In the genomic region with DNA sequence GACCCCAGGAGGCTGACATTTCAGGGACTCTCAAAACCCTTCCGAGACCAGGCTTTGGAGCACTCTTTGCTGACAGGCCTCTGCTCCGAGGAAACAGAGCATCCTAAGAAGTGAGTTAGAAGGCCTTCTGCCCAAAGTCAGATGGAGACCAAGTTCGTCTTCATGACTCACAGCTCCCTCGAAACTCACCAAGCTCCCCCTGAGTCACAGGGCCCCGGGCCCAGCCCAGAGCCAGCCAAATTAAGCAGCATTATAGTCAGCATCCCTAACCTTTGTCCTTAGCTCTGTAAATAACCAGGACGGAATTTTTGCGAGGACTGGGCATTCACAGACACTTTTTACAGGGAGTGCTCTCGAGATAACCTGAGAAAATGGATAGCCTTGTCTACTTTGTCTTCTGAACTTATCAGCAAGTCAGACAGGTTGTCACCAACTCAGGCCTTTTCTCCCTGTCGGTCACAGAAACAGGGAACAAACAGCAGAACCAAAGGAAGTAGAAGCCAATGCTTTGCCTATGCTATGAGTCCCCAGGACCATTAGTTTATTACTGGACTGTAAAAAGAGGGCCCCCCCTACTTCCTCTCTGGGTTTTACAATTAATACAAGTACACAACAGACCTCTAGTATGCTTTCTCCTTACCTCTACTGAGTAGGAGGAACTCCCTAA, we compare ENCODE assay signal across 8 mouse cellular contexts. TPM values are rescaled to one million over a fixed set of nuclear protein-coding genes. Genes with fewer than 3 reads are reported as not detected.
DNase-seq lines count a peak whose midpoint lies in the region; ATAC-seq and TF ChIP-seq lines count a peak whose summit lies in the region.

No protein-coding gene starts in this region.

- TF ChIP-seq POLR2A in bone marrow macrophage, adult 2 months (IDR thresholded peaks at IDR 0.05; ENCODE audit: borderline replicate concordance, low read depth, low read length), result no peak

- no peak overlapping the region for H3K4me2 ChIP-seq in kidney, postnatal 0 days (ENCODE audit: low read length)
- H3K4me2 ChIP-seq in hindbrain, embryonic 13.5 days, result peak overlapping the region; percentile 14
- H3K4me2 ChIP-seq in neural tube, embryonic 12.5 days (replicated peaks), result peak overlapping the region; percentile 88

- H3K36me3 ChIP-seq in kidney, postnatal 0 days (ENCODE audit: insufficient read depth, low read length), result peaks cover 5% of the 10 kb centered on the region
- peaks cover 9% of the 10 kb centered on the region for H3K36me3 ChIP-seq in hindbrain, embryonic 13.5 days
- H3K36me3 ChIP-seq in neural tube, embryonic 12.5 days, result peaks cover 12% of the 10 kb centered on the region

- TF ChIP-seq CTCF in kidney, postnatal 0 days (IDR thresholded peaks at IDR 0.05; ENCODE audit: low read depth), result no peak
- no peak for TF ChIP-seq CTCF in bone marrow macrophage, adult 2 months (IDR thresholded peaks at IDR 0.05; ENCODE audit: low read depth, low read length)

- H3K27me3 ChIP-seq in kidney, postnatal 0 days (ENCODE audit: insufficient read depth, low read length), result no peaks in the 10 kb centered on the region
- H3K27me3 ChIP-seq in hindbrain, embryonic 13.5 days, result no peaks in the 10 kb centered on the region
- H3K27me3 ChIP-seq in neural tube, embryonic 12.5 days (replicated peaks), result no peaks in the 10 kb centered on the region

- H3K27ac ChIP-seq in kidney, postnatal 0 days, result 0 out of 2 replicates have a peak overlapping the region, but pooled peaks have one; percentile 31
- peak overlapping the region; percentile 47 for H3K27ac ChIP-seq in bone marrow macrophage, adult 2 months (ENCODE audit: insufficient read depth, low read depth, low read length)
- H3K27ac ChIP-seq in hindbrain, embryonic 13.5 days, result peak overlapping the region; percentile 30; the same call in 1 of the 2 replicates
- H3K27ac ChIP-seq in neural tube, embryonic 12.5 days, result no peak overlapping the region

- no peak for ATAC-seq in kidney, postnatal 0 days (replicated peaks; ENCODE audit: low FRiP score, low read depth)
- ATAC-seq in hindbrain, embryonic 13.5 days (ENCODE audit: low FRiP score), result no peak
- ATAC-seq in neural tube, embryonic 12.5 days (ENCODE audit: low FRiP score, low read depth), result no peak

- 67% methylated on average over 9 of the region's 9 CpGs for WGBS in kidney, postnatal 0 days
- WGBS in hindbrain, embryonic 13.5 days, result 70% methylated on average over 9 of the region's 9 CpGs
- WGBS in neural tube, embryonic 12.5 days, result 67% methylated on average over 9 of the region's 9 CpGs

- peaks cover 27% of the 10 kb centered on the region for H3K4me1 ChIP-seq in kidney, postnatal 0 days (replicated peaks; ENCODE audit: insufficient read depth, low read length)
- peaks cover 54% of the 10 kb centered on the region for H3K4me1 ChIP-seq in bone marrow macrophage, adult 2 months (ENCODE audit: control insufficient read depth, insufficient read depth, low read length)
- H3K4me1 ChIP-seq in hindbrain, embryonic 13.5 days (replicated peaks), result peaks cover 64% of the 10 kb centered on the region
- peaks cover 56% of the 10 kb centered on the region for H3K4me1 ChIP-seq in neural tube, embryonic 12.5 days

- no peak overlapping the region for H3K9ac ChIP-seq in kidney, postnatal 0 days (ENCODE audit: low read depth, low read length)
- H3K9ac ChIP-seq in hindbrain, embryonic 13.5 days, result no peak overlapping the region
- no peak overlapping the region for H3K9ac ChIP-seq in neural tube, embryonic 12.5 days

- H3K9me3 ChIP-seq in kidney, postnatal 0 days (replicated peaks; ENCODE audit: low read length), result no peaks in the 10 kb centered on the region
- no peaks in the 10 kb centered on the region for H3K9me3 ChIP-seq in hindbrain, embryonic 13.5 days
- no peaks in the 10 kb centered on the region for H3K9me3 ChIP-seq in neural tube, embryonic 12.5 days

- no peak overlapping the region for H3K4me3 ChIP-seq in kidney, postnatal 0 days (replicated peaks; ENCODE audit: low read depth, low read length)
- no peak overlapping the region for H3K4me3 ChIP-seq in bone marrow macrophage, adult 2 months (ENCODE audit: insufficient read depth, low read length)
- 0 out of 2 replicates have a peak overlapping the region, but pooled peaks have one; percentile 81 for H3K4me3 ChIP-seq in hindbrain, embryonic 13.5 days
- H3K4me3 ChIP-seq in neural tube, embryonic 12.5 days, result no peak overlapping the region

- DNase-seq in kidney, postnatal 0 days (ENCODE audit: low spot score), result no peak
- no peak for DNase-seq in kidney, adult 11 months
- no peak for DNase-seq in cerebellum, postnatal 4 days (ENCODE audit: low spot score in 2 of 2)
- no peak for DNase-seq in frontal cortex, adult 2 months (ENCODE audit: extremely low spot score in 1 of 2, low spot score in 1 of 2)
- no peak for DNase-seq in yolk sac, embryonic 10.5 days (ENCODE audit: low spot score)

RNA-seq across cellular contexts. Expression of a gene that starts 5.0 kb away (rescaled TPM):
- 8.1 and 8.9 TPM in 2 replicates for polyA plus RNA-seq in kidney, postnatal 0 days (2015; fragmentation: Nextera tagmentation; extraction: Ambion mirVana)
- polyA plus RNA-seq in bone marrow macrophage, adult 2 months (2012; ENCODE audit: insufficient read depth, insufficient read length, missing spikeins), result 50.4 and 55.1 TPM in 2 replicates
- 33.3 and 34.1 TPM in 2 replicates for polyA plus RNA-seq in hindbrain, embryonic 13.5 days (2015; fragmentation: Nextera tagmentation; extraction: Ambion mirVana)
- polyA plus RNA-seq in neural tube, embryonic 12.5 days (2016; fragmentation: Nextera tagmentation; extraction: Ambion mirVana), result 33.8 and 36.2 TPM in 2 replicates
- polyA plus RNA-seq in frontal cortex, adult 2 months (2012; rRNA removed), result 31.7 and 37.3 TPM in 2 replicates

RNA-seq across cellular contexts. Expression of a gene that starts 9.5 kb away (rescaled TPM):
- polyA plus RNA-seq in kidney, postnatal 0 days (2015; fragmentation: Nextera tagmentation; extraction: Ambion mirVana), result 253 and 273 TPM in 2 replicates
- 50.5 and 54.6 TPM in 2 replicates for polyA plus RNA-seq in bone marrow macrophage, adult 2 months (2012; ENCODE audit: insufficient read depth, insufficient read length, missing spikeins)
- polyA plus RNA-seq in hindbrain, embryonic 13.5 days (2015; fragmentation: Nextera tagmentation; extraction: Ambion mirVana), result 226 and 232 TPM in 2 replicates
- 251 and 257 TPM in 2 replicates for polyA plus RNA-seq in neural tube, embryonic 12.5 days (2016; fragmentation: Nextera tagmentation; extraction: Ambion mirVana)
- polyA plus RNA-seq in frontal cortex, adult 2 months (2012; rRNA removed), result 106 and 107 TPM in 2 replicates

RNA-seq across cellular contexts. Expression of a gene that starts 15.4 kb away (rescaled TPM):
- 19.2 and 21.3 TPM in 2 replicates for polyA plus RNA-seq in kidney, postnatal 0 days (2015; fragmentation: Nextera tagmentation; extraction: Ambion mirVana)
- polyA plus RNA-seq in bone marrow macrophage, adult 2 months (2012; ENCODE audit: insufficient read depth, insufficient read length, missing spikeins), result 8.3 and 9.4 TPM in 2 replicates
- 27.4 and 27.5 TPM in 2 replicates for polyA plus RNA-seq in hindbrain, embryonic 13.5 days (2015; fragmentation: Nextera tagmentation; extraction: Ambion mirVana)
- polyA plus RNA-seq in neural tube, embryonic 12.5 days (2016; fragmentation: Nextera tagmentation; extraction: Ambion mirVana), result 24.5 and 25.2 TPM in 2 replicates
- 20.7 and 23.0 TPM in 2 replicates for polyA plus RNA-seq in frontal cortex, adult 2 months (2012; rRNA removed)

RNA-seq across cellular contexts. Expression of a gene that starts 17.7 kb away (rescaled TPM):
- polyA plus RNA-seq in kidney, postnatal 0 days (2015; fragmentation: Nextera tagmentation; extraction: Ambion mirVana), result 3.3 and 3.8 TPM in 2 replicates
- polyA plus RNA-seq in bone marrow macrophage, adult 2 months (2012; ENCODE audit: insufficient read depth, insufficient read length, missing spikeins), result 0.38 and 0.45 TPM in 2 replicates
- 18.6 and 19.7 TPM in 2 replicates for polyA plus RNA-seq in hindbrain, embryonic 13.5 days (2015; fragmentation: Nextera tagmentation; extraction: Ambion mirVana)
- 19.1 and 22.4 TPM in 2 replicates for polyA plus RNA-seq in neural tube, embryonic 12.5 days (2016; fragmentation: Nextera tagmentation; extraction: Ambion mirVana)
- polyA plus RNA-seq in frontal cortex, adult 2 months (2012; rRNA removed), result 45.8 and 54.2 TPM in 2 replicates

RNA-seq across cellular contexts. Expression of a gene that starts 30.7 kb away (rescaled TPM):
- 7.2 and 9.2 TPM in 2 replicates for polyA plus RNA-seq in kidney, postnatal 0 days (2015; fragmentation: Nextera tagmentation; extraction: Ambion mirVana)
- 13.3 and 23.9 TPM in 2 replicates for polyA plus RNA-seq in bone marrow macrophage, adult 2 months (2012; ENCODE audit: insufficient read depth, insufficient read length, missing spikeins)
- polyA plus RNA-seq in hindbrain, embryonic 13.5 days (2015; fragmentation: Nextera tagmentation; extraction: Ambion mirVana), result 20.0 and 21.9 TPM in 2 replicates
- 17.4 and 20.9 TPM in 2 replicates for polyA plus RNA-seq in neural tube, embryonic 12.5 days (2016; fragmentation: Nextera tagmentation; extraction: Ambion mirVana)
- polyA plus RNA-seq in frontal cortex, adult 2 months (2012; rRNA removed), result 19.7 and 23.2 TPM in 2 replicates
